Mouse (Mus musculus) neural tube, embryonic 12.5 days (tissue): ENCODE measurements around the gene Gpr19. TPM values are rescaled to one million over a fixed set of nuclear protein-coding genes. Genes with fewer than 3 reads are reported as not detected.

ENCODE experiments used
- ATAC-seq: fragments of 200-750 bp; cut with Nextera tagmentation; 2 replicates; pipeline ENCODE4 v1.8.0; 2017; ENCODE audit warnings: low read depth, mild to moderate bottlenecking, moderate TSS enrichment, moderate library complexity; ENCODE audit not compliant: low FRiP score
- H3K27ac ChIP-seq: fragments of 300-500 bp; sonication (generic); 2 replicates; pipeline ENCODE4 v1.5.1; 2016
- H3K27me3 ChIP-seq: fragments of 300-500 bp; sonication (generic); replicated peaks from 2 replicates; pipeline ENCODE4 v1.6.1; 2016; ENCODE audit warnings: mild to moderate bottlenecking
- H3K36me3 ChIP-seq: fragments of 300-500 bp; sonication (generic); 2 replicates; pipeline ENCODE4 v1.6.1; 2016; ENCODE audit warnings: mild to moderate bottlenecking
- H3K4me1 ChIP-seq: fragments of 300-500 bp; sonication (generic); 2 replicates; pipeline ENCODE4 v1.6.1; 2016
- H3K4me2 ChIP-seq: fragments of 300-500 bp; sonication (generic); replicated peaks from 2 replicates; pipeline ENCODE4 v1.6.1; 2016; ENCODE audit warnings: mild to moderate bottlenecking
- H3K4me3 ChIP-seq: fragments of 300-500 bp; sonication (generic); 2 replicates; pipeline ENCODE4 v1.5.1; 2016
- H3K9ac ChIP-seq: fragments of 300-500 bp; sonication (generic); 2 replicates; pipeline ENCODE4 v1.6.1; 2016; ENCODE audit warnings: mild to moderate bottlenecking
- H3K9me3 ChIP-seq: fragments of 300-500 bp; sonication (generic); 2 replicates; pipeline ENCODE4 v1.6.1; 2016; ENCODE audit warnings: mild to moderate bottlenecking
- WGBS: fragments of 180-500 bp; shearing (Covaris S2); methylation state at CpG from one replicate; pipeline ENCODE4 v1.1.7; 2016; 5-methylcytosine and 5-hydroxymethylcytosine counted together
- polyA plus RNA-seq: library from polyadenylated mRNA; unstranded; fragments of >200 nt; fragmentation: Nextera tagmentation; extraction: Ambion mirVana; gene quantifications from 2 replicates; pipeline ENCODE4 v1.2.1, GENCODE M21; 2016

Gene Gpr19
- polyA plus RNA-seq, 1 experiment from 2014 or later, result 35.7 TPM

- Histone ChIP-seq H3K4me3 (no peak overlapping the region), H3K27ac (no peak overlapping the region), H3K4me1 (peaks cover 11% of the 10 kb centered on the region), H3K4me2 (no peak overlapping the region), H3K27me3 (no peaks in the 10 kb centered on the region), H3K36me3 (peaks cover 8% of the 10 kb centered on the region), H3K9ac (no peak overlapping the region), H3K9me3 (no peaks in the 10 kb centered on the region)
- 88% methylated on average over 16 of the region's 16 CpGs for WGBS
- no peak for ATAC-seq
Measured at GRCm38 (mm10) chr6:134855926-134856325, 42.5 kb downstream of the Gpr19 start.

GRCm38 (mm10) chr6:134854782-134855181 is 43.6 kb downstream of the Gpr19 start:
- peak; percentile 59 for ATAC-seq
- no peaks in the 10 kb centered on the region for H3K9me3 ChIP-seq
- H3K27ac ChIP-seq, result no peak overlapping the region
- no peak overlapping the region for H3K4me2 ChIP-seq
- H3K27me3 ChIP-seq, result no peaks in the 10 kb centered on the region
- 58% methylated on average over 5 of the region's 5 CpGs for WGBS
- H3K4me1 ChIP-seq, result peaks cover 11% of the 10 kb centered on the region
- H3K36me3 ChIP-seq, result peaks cover 8% of the 10 kb centered on the region
- H3K9ac ChIP-seq, result no peak overlapping the region
- H3K4me3 ChIP-seq, result no peak overlapping the region

GRCm38 (mm10) chr6:134849985-134850384 is 48.4 kb downstream of the Gpr19 start:
- no peak for ATAC-seq
- Histone ChIP-seq H3K27ac (no peak overlapping the region), H3K4me1 (peaks cover 11% of the 10 kb centered on the region), H3K4me3 (no peak overlapping the region), H3K27me3 (no peaks in the 10 kb centered on the region), H3K9me3 (no peaks in the 10 kb centered on the region), H3K9ac (no peak overlapping the region), H3K4me2 (no peak overlapping the region), H3K36me3 (no peaks in the 10 kb centered on the region)
- WGBS, result 72% methylated on average over 3 of the region's 3 CpGs

- no peak for ATAC-seq
Measured at GRCm38 (mm10) chr6:134849461-134849860, 48.9 kb downstream of the Gpr19 start.

DNA sequence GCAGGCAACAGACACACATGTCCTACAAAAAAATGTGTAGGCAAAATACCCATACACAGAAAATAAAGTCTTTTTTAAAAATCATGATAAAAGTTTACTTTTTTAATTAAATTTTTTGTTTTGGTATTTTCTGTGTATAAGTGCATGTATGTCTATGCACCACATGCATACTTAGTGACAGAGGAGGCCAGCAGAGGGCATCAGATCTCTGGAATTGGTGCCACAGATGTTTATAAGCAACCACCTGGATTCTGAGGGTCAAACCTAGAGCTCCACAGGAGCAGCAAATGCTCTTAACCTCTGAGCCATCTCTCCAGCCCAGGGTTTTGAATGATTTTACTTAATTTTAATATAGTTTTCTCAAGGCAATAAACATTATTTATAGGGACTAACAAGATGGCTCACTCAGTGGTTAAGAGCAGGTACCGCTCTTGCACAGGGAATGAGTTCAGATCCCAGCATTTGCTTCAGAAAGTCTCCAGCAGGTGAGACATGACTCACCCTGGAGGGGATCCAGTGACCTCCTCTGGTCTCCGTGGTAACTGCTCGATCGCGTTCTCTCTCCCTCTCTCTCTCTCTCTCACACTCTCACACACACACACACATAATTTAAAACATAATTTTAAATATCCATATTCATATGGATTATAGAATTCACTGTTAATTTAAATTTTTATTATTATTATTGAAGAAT is 50.0 kb downstream of the Gpr19 start:
- Histone ChIP-seq H3K9ac (no peak overlapping the region), H3K36me3 (no peaks in the 10 kb centered on the region), H3K9me3 (no peaks in the 10 kb centered on the region), H3K4me1 (no peaks in the 10 kb centered on the region), H3K4me2 (no peak overlapping the region), H3K4me3 (no peak overlapping the region), H3K27me3 (no peaks in the 10 kb centered on the region), H3K27ac (no peak overlapping the region)
- 81% methylated on average over 5 of the region's 5 CpGs for WGBS
- ATAC-seq, result peak; percentile 43; the same call in 1 of the 2 replicates

More at GRCm38 (mm10) chr6:134849461-134849860, 48.9 kb downstream of the Gpr19 start:
- Histone ChIP-seq H3K27me3 (no peaks in the 10 kb centered on the region), H3K4me1 (peaks cover 6% of the 10 kb centered on the region), H3K36me3 (no peaks in the 10 kb centered on the region), H3K9ac (no peak overlapping the region), H3K27ac (no peak overlapping the region), H3K4me2 (no peak overlapping the region), H3K4me3 (no peak overlapping the region), H3K9me3 (no peaks in the 10 kb centered on the region)
- WGBS, result 85% methylated on average over 2 of the region's 2 CpGs

- Histone ChIP-seq H3K4me2 (no peak overlapping the region), H3K9me3 (no peaks in the 10 kb centered on the region), H3K4me3 (no peak overlapping the region), H3K36me3 (no peaks in the 10 kb centered on the region), H3K27ac (no peak overlapping the region), H3K9ac (no peak overlapping the region), H3K27me3 (no peaks in the 10 kb centered on the region), H3K4me1 (no peaks in the 10 kb centered on the region)
- 87% methylated on average over 4 of the region's 4 CpGs for WGBS
- no peak for ATAC-seq
Measured at GRCm38 (mm10) chr6:134847550-134847949, 50.8 kb downstream of the Gpr19 start.

DNA sequence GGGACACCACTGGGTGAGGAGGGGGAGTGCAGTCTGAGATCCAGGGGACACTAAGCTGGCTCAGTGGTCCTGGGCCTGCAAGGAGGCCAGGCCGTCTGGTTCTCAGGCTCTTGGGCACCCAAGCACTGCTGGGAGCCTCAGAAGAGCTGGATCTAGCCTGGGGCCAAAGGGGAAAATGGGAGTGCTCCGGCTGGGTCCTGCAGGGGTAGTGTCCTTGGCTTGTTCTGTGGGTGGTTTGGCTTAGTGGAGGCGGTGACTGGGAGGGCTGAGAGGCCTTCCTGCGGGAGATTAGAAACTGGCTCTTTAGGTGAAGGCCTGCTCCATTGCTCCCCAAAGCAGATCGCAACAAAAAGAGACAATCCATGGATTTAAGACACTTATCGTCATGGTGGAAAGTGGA is 52.1 kb downstream of the Gpr19 start:
- ATAC-seq, result no peak
- no peak overlapping the region for H3K9ac ChIP-seq
- H3K36me3 ChIP-seq, result no peaks in the 10 kb centered on the region
- H3K27ac ChIP-seq, result no peak overlapping the region
- no peaks in the 10 kb centered on the region for H3K27me3 ChIP-seq
- H3K4me1 ChIP-seq, result no peaks in the 10 kb centered on the region
- H3K4me3 ChIP-seq, result no peak overlapping the region
- WGBS, result 86% methylated on average over 6 of the region's 6 CpGs
- no peak overlapping the region for H3K4me2 ChIP-seq
- H3K9me3 ChIP-seq, result no peaks in the 10 kb centered on the region

DNA sequence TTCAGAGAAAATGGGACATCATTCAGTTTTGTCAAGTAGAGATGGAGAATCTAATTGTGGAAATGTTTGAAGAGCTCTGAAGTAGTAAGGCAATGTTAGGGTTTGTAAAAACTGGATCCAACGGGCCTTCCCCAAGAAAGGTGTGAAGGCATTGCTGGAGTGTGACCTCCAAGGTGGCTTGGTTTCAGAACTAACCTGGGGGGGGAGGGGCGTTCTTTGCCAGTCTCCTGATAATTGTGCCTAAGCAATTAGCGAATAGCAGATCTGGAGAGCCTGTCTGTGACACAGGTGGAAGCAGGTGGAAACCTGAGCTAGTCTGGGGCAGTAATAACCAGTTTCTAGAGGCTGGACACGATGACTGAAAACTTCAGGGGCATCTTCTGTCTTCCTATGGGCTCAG is 52.7 kb downstream of the Gpr19 start:
- 81% methylated on average over 4 of the region's 4 CpGs for WGBS
- Histone ChIP-seq H3K27ac (no peak overlapping the region), H3K4me2 (no peak overlapping the region), H3K4me1 (no peaks in the 10 kb centered on the region), H3K27me3 (no peaks in the 10 kb centered on the region), H3K36me3 (no peaks in the 10 kb centered on the region), H3K4me3 (no peak overlapping the region), H3K9me3 (no peaks in the 10 kb centered on the region), H3K9ac (no peak overlapping the region)
- no peak for ATAC-seq

GRCm38 (mm10) chr6:134840346-134840745 is 58.0 kb downstream of the Gpr19 start:
- no peaks in the 10 kb centered on the region for H3K27me3 ChIP-seq
- H3K9me3 ChIP-seq, result no peaks in the 10 kb centered on the region
- H3K4me3 ChIP-seq, result no peak overlapping the region
- H3K4me1 ChIP-seq, result no peaks in the 10 kb centered on the region
- no peak overlapping the region for H3K27ac ChIP-seq
- H3K4me2 ChIP-seq, result no peak overlapping the region
- H3K36me3 ChIP-seq, result no peaks in the 10 kb centered on the region
- ATAC-seq, result no peak
- WGBS, result 84% methylated on average over 2 of the region's 2 CpGs
- H3K9ac ChIP-seq, result no peak overlapping the region

GRCm38 (mm10) chr6:134838111-134838510 is 60.3 kb downstream of the Gpr19 start:
- H3K27me3 ChIP-seq, result no peaks in the 10 kb centered on the region
- no peak overlapping the region for H3K9ac ChIP-seq
- no peaks in the 10 kb centered on the region for H3K36me3 ChIP-seq
- H3K4me1 ChIP-seq, result no peaks in the 10 kb centered on the region
- H3K9me3 ChIP-seq, result no peaks in the 10 kb centered on the region
- H3K4me2 ChIP-seq, result no peak overlapping the region
- no peak overlapping the region for H3K4me3 ChIP-seq
- no peak for ATAC-seq
- 90% methylated on average over 4 of the region's 4 CpGs for WGBS
- H3K27ac ChIP-seq, result no peak overlapping the region

DNA sequence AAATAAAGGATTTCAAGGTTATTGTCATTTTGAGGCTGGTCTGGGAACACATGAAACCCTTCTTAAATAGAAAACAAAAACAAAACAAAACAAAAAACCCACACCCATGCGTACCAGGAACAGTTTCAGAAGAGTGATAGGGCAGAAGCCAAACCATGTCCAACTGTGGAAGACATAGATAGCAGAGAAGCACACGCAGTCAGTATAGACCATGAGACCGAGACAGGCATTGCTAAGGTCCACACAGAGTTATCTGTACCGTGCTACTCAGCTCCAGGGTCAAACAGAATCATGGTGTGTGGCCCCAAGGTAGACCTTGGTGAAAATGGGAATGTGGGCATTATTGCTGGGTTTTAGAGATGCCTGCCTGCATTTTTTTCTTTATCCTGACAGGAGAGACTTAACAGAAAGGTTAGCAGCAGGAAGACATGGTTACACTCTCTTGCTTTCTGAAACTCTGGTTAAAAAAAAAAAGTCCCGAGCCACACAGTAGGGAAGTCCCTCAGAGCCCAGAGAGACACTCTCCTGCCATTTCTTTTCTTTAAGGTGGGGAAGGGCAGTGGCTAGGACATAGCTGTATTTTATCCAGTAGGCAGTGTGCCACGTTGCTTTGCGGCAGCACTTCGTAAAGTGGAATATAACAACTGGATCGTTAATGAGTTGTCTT is 63.7 kb downstream of the Gpr19 start:
- Histone ChIP-seq H3K9me3 (no peaks in the 10 kb centered on the region), H3K27me3 (no peaks in the 10 kb centered on the region), H3K4me1 (no peaks in the 10 kb centered on the region), H3K9ac (no peak overlapping the region), H3K27ac (no peak overlapping the region), H3K36me3 (no peaks in the 10 kb centered on the region), H3K4me2 (no peak overlapping the region), H3K4me3 (no peak overlapping the region)
- 80% methylated on average over 9 of the region's 9 CpGs for WGBS
- ATAC-seq, result no peak

DNA sequence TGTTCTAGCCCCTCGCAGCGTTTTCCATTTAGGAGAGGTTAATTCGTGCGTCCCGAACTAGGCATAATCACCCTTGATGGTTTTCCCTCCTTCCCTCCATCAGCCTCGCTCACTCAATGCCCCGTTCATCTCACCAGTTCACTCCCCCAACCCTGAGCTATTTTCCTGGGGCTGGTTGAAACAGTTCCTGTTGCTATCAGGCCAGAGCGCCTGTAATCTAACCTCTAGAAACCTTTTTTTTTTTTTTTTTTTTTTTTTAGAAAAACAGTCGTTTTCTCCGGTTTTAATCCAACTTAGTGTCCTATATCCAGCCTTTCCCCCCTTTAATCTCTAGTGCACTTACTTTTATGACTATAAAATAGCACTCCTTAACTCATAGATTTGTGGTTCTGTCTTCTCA is 67.6 kb downstream of the Gpr19 start:
- Histone ChIP-seq H3K4me1 (peaks cover 7% of the 10 kb centered on the region; the same call in 1 of the 2 replicates), H3K27ac (no peak overlapping the region), H3K4me2 (peak overlapping the region; percentile 72), H3K9ac (peak overlapping the region; percentile 80; the same call in 1 of the 2 replicates), H3K27me3 (no peaks in the 10 kb centered on the region), H3K9me3 (no peaks in the 10 kb centered on the region), H3K36me3 (no peaks in the 10 kb centered on the region), H3K4me3 (peak overlapping the region; percentile 72)
- ATAC-seq, result no peak
- 3% methylated on average over 10 of the region's 10 CpGs for WGBS
